Mouse (Mus musculus): Measurements from ENCODE around the gene Thbd. TPM values are rescaled to one million over a fixed set of nuclear protein-coding genes. Genes with fewer than 3 reads are reported as not detected.

Gene Thbd
- polyA plus RNA-seq (2012; rRNA removed), result 91.6 and 93.8 TPM in 2 replicates

- DNase-seq (ENCODE audit: low read depth), result no peak
Measured at GRCm38 (mm10) chr2:148407870-148408760, at the start of gene Thbd. TSS of gene Thbd (minus strand) at chr2:148408188.

DNA sequence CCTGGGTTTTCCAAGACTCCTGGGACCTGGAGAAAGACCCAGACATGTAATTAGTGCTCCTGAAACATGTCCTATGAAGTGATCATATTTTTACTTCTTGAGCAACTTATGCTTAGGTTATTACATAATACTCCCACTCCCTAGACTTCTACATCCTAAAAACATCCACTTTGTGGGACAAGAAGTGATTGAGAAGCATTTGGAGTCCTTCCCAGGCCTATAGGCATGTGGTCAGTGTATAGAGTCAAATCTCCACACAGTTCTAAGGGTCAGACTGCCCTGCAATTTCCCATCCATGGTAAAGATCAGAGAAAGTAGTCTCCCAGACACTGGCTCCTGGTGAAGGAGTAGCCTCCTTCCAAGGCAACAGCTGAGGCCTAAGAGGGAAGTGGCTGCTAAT lies 47.4 kb upstream of the Thbd start:
- no peak for DNase-seq (ENCODE audit: low read depth)

DNA sequence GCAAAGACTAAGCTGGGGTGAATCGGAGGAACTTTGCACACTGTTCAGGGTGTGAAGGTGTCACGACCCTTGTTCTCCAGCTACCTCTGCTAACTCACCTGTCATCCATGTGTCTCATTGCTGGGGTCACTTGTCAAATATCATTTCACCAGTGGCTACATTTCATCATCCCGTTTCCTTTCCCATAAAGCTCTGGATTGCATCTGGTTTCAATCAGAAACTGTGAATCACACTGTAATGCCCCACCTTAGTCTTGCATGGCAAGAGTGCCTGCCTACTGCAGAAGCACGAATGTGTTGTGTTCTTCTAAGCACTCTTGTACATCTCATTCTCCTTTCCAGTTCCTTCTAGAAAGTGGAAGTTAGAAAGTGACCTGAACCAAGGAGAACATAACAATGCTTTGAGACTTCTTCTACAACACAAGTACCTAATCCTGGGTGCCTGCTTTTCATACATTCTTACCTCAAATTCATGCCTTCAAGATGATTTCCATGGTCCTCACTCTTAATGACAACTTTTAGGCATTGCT lies 46.1 kb upstream of the Thbd start:
- no peak for DNase-seq (ENCODE audit: low read depth)

GRCm38 (mm10) chr2:148453061-148453460 lies 45.1 kb upstream of the Thbd start:
- DNase-seq (ENCODE audit: low read depth), result peak; percentile 90

DNA sequence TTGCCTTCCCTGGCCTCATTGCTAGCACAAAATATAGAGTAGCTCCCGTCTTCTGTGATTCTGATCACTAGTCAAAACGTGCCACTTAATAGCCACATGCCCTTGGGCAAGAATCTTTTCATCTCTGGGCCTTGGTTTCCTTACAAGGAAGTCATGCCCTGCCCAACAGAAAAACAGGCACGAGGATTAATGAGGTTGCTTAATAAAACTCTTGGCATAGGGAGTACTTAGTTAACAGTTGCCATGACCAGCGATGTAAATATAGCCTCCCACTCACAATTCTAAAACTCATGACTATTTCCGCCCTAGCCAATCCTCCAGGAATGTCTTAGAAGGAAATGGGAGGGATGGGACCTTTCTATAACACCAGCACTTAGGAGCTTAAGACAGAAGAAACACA lies 43.5 kb upstream of the Thbd start:
- DNase-seq (ENCODE audit: low read depth), result peak; percentile 94

DNA sequence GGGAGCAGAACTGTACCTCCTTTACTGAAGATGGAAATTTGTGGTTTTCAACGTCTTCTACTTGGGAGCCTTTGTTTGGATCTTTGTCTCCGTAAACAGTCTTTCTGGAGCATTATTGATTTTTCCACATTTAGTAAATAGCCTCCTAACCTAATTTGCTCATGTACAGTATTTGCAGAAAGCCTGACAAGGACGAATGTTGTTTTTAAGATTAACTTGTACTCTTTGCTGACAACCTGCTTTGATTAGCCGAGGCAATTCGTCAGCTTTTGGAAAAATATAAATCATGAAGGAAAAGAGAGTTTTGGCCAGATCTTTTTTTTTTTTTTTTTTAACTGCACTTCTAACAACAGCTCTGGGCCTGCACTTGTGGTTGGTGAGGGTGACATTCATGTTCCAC lies 42.6 kb upstream of the Thbd start:
- DNase-seq (ENCODE audit: low read depth), result no peak

GRCm38 (mm10) chr2:148449659-148450058 lies 41.7 kb upstream of the Thbd start:
- no peak for DNase-seq (ENCODE audit: low read depth)

DNA sequence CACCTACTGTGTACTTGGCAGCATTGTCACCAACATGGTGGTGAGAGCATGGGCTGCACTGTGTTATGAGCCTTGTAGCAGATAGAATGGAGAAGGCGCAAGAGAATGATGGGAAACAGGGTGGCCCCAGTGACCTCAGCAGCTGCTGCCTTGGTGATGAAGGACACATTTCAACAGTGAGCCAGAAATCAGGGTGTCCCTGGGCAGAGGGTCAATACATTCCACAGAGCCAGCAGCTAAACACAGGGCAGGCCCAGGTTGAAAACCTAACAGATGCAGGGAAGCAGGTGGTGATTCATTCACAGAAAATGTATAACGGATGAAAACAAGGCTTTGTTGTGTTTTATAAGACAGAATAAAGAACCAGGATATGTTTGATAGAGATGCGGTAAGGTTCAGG lies 38.5 kb upstream of the Thbd start:
- DNase-seq (ENCODE audit: low read depth), result no peak

DNA sequence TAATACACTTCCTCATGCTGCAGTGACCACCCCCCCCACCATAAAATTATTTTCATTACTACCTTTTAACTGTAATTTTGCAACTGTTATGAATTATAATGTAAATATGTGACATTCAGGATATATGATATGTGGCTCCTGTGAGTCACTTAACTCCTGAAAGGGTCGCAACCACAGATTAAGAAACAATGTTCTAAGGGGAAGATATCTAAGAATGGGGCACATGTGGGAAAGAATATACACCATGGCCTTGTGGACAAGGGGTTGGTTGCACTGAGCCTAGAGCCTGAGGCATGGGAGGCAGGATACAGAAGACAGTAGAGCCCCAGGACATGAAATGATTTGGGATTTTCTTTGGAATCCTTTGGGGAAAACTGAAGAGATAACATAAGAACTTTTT lies 37.6 kb upstream of the Thbd start:
- no peak for DNase-seq (ENCODE audit: low read depth)

GRCm38 (mm10) chr2:148444472-148444871 lies 36.5 kb upstream of the Thbd start:
- no peak for DNase-seq (ENCODE audit: low read depth)

DNA sequence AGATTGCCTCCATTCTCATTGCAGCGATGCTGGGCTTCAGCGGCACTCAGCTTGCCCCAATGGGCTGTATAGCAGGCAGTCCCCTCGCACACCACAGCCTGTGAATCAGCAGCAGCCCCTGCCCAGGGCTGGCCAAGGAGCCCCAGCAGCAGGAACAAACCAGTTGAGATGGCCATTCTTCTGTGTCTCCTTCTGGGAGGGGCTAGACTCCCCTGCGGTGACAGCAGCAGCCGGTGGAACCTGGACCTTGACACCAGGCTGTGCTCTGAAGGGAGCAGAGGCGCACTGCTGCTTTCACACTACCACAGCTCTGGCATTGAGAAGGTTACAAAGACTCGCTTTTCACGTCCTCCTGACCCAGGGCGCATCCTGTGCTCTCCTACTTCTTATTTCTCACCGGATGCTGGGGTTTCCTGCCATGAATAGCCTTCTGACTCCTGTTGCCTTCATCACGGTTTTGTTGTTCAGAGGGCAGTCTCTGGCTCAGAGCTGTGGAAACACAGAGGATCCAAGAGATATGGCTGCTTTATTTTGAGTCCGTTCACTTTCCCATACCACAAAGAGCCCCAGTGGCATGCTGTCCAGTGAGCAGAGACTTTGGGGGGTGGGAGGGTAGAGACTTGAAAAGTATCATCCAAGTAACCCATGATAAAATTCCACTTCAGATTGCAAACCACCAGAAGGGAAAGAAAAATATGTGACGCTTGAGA lies 35.4 kb upstream of the Thbd start, which contains the start of gene Cd93:
TSS of gene Cd93 (minus strand) at position 315 of the 710 bp plus-strand sequence.
- no peak for DNase-seq (ENCODE audit: low read depth)

DNA sequence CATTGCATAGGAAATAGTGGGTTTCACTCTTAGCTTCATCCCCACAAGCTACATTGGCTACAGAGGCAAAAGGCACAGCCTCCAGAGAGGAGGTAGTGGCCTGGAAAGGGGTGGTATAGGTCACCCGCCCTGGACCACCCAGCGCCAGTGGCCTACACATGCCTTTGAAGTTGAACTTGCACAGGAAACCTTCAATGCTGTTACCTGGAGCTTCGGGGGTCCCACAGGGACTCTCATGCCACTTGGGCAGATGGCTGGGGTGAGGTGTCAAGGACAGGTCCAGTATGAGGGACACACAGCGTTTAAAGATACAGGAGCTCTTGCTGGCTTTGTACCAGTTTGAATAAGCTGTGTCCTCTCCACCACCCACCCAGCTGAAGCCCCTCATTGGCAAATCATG lies 34.7 kb upstream of the Thbd start:
- no peak for DNase-seq (ENCODE audit: low read depth)

- no peak for DNase-seq (ENCODE audit: low read depth)
Measured at GRCm38 (mm10) chr2:148442172-148442571, 34.2 kb upstream of the Thbd start.

DNA sequence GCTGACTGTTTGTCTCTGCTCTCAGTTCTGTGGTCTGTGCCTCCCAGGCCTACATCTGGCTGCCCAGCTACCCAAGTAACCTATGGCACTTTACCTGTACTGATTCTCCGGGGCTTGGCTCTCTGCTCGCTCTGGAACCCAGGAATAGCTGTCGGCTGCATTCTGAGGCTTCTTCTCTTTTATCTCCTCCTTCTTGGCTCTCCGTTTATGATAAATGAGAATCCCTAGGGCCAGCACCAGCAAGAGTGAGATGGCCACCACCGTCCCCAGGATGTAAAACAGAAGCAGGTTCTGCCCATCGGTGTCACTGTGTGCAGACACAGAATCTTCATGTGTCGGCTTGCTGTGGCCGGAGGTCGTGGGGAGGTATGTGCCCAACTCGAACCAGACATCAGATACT lies 33.4 kb upstream of the Thbd start:
- no peak for DNase-seq (ENCODE audit: low read depth)

- DNase-seq (ENCODE audit: low read depth), result no peak
Measured at GRCm38 (mm10) chr2:148439691-148440276, 31.8 kb upstream of the Thbd start.

- no peak for DNase-seq (ENCODE audit: low read depth)
Measured at GRCm38 (mm10) chr2:148436285-148436684, 28.3 kb upstream of the Thbd start.

DNA sequence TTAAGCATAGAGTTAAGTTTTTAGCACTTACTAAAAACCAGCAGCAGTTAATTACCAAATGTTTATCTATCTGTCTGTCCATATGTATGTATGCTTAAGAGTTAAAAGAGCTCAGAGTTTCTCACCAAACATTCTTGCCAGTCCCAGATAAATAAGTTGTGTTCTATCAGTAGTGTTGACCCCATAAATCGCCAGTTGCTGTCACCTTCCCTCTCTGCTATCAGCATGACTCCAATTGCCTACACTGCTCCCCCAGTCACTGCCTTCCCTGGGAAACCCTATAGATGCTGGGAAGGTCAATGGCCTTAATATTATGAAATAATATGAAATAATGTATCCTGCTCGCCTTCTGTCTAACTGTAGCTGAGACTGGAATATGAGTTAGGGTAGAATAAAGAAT lies 24.4 kb upstream of the Thbd start:
- no peak for DNase-seq (ENCODE audit: low read depth)

DNA sequence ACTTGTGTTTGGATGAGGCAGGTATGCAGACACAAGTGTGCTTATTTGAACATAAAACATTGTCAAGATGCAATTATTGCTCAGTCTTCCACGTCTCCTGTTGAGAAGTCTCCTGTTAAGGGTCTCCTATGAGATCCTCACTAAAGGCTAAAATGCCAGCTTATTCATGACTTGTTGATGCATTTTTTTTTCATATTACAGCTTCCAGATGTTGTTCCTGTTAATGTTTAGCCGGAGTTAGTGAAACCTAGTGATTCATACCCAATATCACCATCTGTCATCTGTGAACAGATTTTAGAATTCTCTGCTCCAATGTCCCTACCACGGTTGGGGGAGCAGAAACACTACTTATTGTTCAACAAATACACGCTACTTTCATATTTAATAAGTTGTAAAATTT lies 23.0 kb upstream of the Thbd start:
- DNase-seq (ENCODE audit: low read depth), result no peak

GRCm38 (mm10) chr2:148429001-148429505 lies 21.1 kb upstream of the Thbd start:
- no peak for DNase-seq (ENCODE audit: low read depth)

DNA sequence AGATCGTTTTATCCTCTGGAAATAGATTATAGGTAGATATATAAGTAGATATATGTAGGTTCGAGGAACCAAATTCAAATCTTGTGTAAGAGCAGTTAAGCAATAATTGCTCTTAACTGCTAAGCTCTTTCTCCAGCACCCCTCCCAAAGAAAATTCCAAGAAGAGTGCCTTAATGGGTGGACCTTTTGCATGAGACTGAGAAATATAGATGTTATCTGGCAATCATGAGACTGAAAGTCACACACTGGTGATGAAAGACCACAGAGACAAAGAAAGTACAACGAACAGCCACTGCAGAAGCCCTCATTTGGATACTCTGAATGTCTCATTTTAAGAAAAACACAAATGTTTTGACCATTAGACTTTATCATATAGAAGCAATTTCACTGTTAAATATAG lies 20.5 kb upstream of the Thbd start:
- no peak for DNase-seq (ENCODE audit: low read depth)

DNA sequence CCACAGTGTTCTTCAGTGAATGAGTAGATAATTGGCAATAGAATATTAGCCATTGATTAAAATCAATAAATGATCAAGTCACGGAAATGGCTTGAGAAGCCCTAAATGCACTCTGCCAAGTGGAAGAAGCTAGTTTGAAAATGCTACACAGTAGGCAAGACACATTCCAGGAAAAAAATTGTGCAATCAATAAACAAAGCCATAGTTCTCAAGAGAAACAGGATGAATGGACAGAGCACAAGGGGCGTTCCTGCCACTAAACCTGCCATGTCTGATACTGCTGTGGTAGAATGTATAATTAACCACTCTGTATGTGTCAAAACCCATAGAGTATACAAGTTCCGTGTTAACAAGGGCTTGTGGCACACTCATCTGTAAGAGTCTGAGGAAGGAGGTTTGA lies 19.6 kb upstream of the Thbd start:
- no peak for DNase-seq (ENCODE audit: low read depth)

GRCm38 (mm10) chr2:148425709-148426382 lies 17.9 kb upstream of the Thbd start:
- DNase-seq (ENCODE audit: low read depth), result no peak
